Mouse (Mus musculus) monocyte, adult 2 months (primary cell): ENCODE results near the gene Srd5a1.
"Not testable (repeated sequence)": the region's sequence is repeated elsewhere in the genome, so short reads cannot be mapped to it uniquely, and the experiment has no call there.

ENCODE experiments used
- DNase-seq, 2 experiments: peaks; one replicate each; pipeline ENCODE4 v3.0.0; 2022; ENCODE audit warnings: low spot score in 2 of 2, low read depth in 1 of 2

Gene Srd5a1

GRCm38 (mm10) chr13:69576676-69577075 is 34.6 kb downstream of the Srd5a1 start:
- DNase-seq, result no peak

- DNase-seq, result no peak
Observed at GRCm38 (mm10) chr13:69572594-69572993, 38.6 kb downstream of the Srd5a1 start.

- DNase-seq, result no peak
Observed at GRCm38 (mm10) chr13:69569201-69569600, 42.0 kb downstream of the Srd5a1 start.

GRCm38 (mm10) chr13:69565401-69565800 is 45.8 kb downstream of the Srd5a1 start:
- not testable (repeated sequence) for DNase-seq

GRCm38 (mm10) chr13:69564573-69564972 is 46.7 kb downstream of the Srd5a1 start:
- DNase-seq, result no peak

- no peak for DNase-seq
Observed at GRCm38 (mm10) chr13:69563905-69564304, 47.3 kb downstream of the Srd5a1 start.

- no peak for DNase-seq
Observed at GRCm38 (mm10) chr13:69562654-69563574, 48.3 kb downstream of the Srd5a1 start.

- no peak for DNase-seq
Observed at GRCm38 (mm10) chr13:69562004-69562403, 49.2 kb downstream of the Srd5a1 start.

GRCm38 (mm10) chr13:69559291-69559961 is 51.8 kb downstream of the Srd5a1 start:
- DNase-seq, result no peak

GRCm38 (mm10) chr13:69558098-69558660 is 53.1 kb downstream of the Srd5a1 start:
- no peak for DNase-seq

- no peak for DNase-seq
Observed at GRCm38 (mm10) chr13:69556728-69557127, 54.5 kb downstream of the Srd5a1 start.

GRCm38 (mm10) chr13:69555957-69556482 is 55.2 kb downstream of the Srd5a1 start:
- no peak for DNase-seq

- DNase-seq, result no peak
Observed at GRCm38 (mm10) chr13:69555045-69555444, 56.2 kb downstream of the Srd5a1 start.

- no peak for DNase-seq
Observed at GRCm38 (mm10) chr13:69554255-69554654, 57.0 kb downstream of the Srd5a1 start.

GRCm38 (mm10) chr13:69553024-69553423 is 58.2 kb downstream of the Srd5a1 start:
- DNase-seq, result no peak

- DNase-seq, result no peak
Observed at GRCm38 (mm10) chr13:69550831-69551230, 60.4 kb downstream of the Srd5a1 start.

- no peak for DNase-seq
Observed at GRCm38 (mm10) chr13:69549980-69550379, 61.3 kb downstream of the Srd5a1 start.

GRCm38 (mm10) chr13:69547488-69548180 is 63.6 kb downstream of the Srd5a1 start:
- no peak for DNase-seq

- DNase-seq, result peak in 1 of 2 experiments; percentile 20
Observed at GRCm38 (mm10) chr13:69545019-69545418, 66.2 kb downstream of the Srd5a1 start.

- DNase-seq, result no peak
Observed at GRCm38 (mm10) chr13:69543595-69543994, 67.6 kb downstream of the Srd5a1 start.
